Mouse (Mus musculus) monocyte, adult 5-6 weeks (primary cell): ENCODE data around the gene Tex21. TPM values are rescaled to one million over a fixed set of nuclear protein-coding genes. Genes with fewer than 3 reads are reported as not detected.
"Not testable (repeated sequence)": the region's sequence is repeated elsewhere in the genome, so short reads cannot be mapped to it uniquely, and the experiment has no call there.

ENCODE experiments used
- ATAC-seq: fragments of 153-309, 156-312 bp; replicated peaks from 2 replicates; pipeline ENCODE4 v1.8.0; 2017; ENCODE audit warnings: mild to moderate bottlenecking; ENCODE audit not compliant: low TSS enrichment, insufficient number of reproducible peaks, severe bottlenecking, poor library complexity, low FRiP score
- total RNA-seq: library from RNA; stranded (forward); fragments of 200-1000, 200-491, 200-594 nt; gene quantifications from 3 replicates; pipeline ENCODE4 v1.2.3, GENCODE M21; 2017

The Tex21 gene
- total RNA-seq, 1 experiment from 2014 or later: 1.3 TPM

- ATAC-seq: no peak
Measured at GRCm38 (mm10) chr12:76263876-76264275, 17.3 kb upstream of the Tex21 start.

GRCm38 (mm10) chr12:76262918-76263317, 16.4 kb upstream of the Tex21 start:
- ATAC-seq: no peak

GRCm38 (mm10) chr12:76261556-76261955, 15.0 kb upstream of the Tex21 start:
- no peak for ATAC-seq

- no peak for ATAC-seq
Measured at GRCm38 (mm10) chr12:76260673-76261072, 14.1 kb upstream of the Tex21 start.

- no peak for ATAC-seq
Measured at GRCm38 (mm10) chr12:76256114-76256843, 9.7 kb upstream of the Tex21 start.

GRCm38 (mm10) chr12:76255499-76255875, 8.9 kb upstream of the Tex21 start:
- ATAC-seq: no peak

GRCm38 (mm10) chr12:76254725-76255498, 8.4 kb upstream of the Tex21 start, which contains the start of gene Mthfd1:
TSS of gene Mthfd1 (plus strand) at chr12:76255298.
- ATAC-seq: peak; percentile 95

- ATAC-seq: no peak
Measured at GRCm38 (mm10) chr12:76253991-76254390, 7.4 kb upstream of the Tex21 start.

GRCm38 (mm10) chr12:76253591-76253990, 7.0 kb upstream of the Tex21 start:
- ATAC-seq: no peak

- no peak for ATAC-seq
Measured at GRCm38 (mm10) chr12:76253090-76253489, 6.5 kb upstream of the Tex21 start.

- no peak for ATAC-seq
Measured at GRCm38 (mm10) chr12:76244981-76245380, 1.6 kb downstream of the Tex21 start.

GRCm38 (mm10) chr12:76241833-76242232, 4.7 kb downstream of the Tex21 start:
- no peak for ATAC-seq

GRCm38 (mm10) chr12:76241084-76241483, 5.5 kb downstream of the Tex21 start:
- ATAC-seq: no peak

GRCm38 (mm10) chr12:76240670-76241069, 5.9 kb downstream of the Tex21 start:
- no peak for ATAC-seq

- no peak for ATAC-seq
Measured at GRCm38 (mm10) chr12:76239839-76240571, 6.5 kb downstream of the Tex21 start.

- no peak for ATAC-seq
Measured at GRCm38 (mm10) chr12:76239145-76239838, 7.3 kb downstream of the Tex21 start.

- no peak for ATAC-seq
Measured at GRCm38 (mm10) chr12:76235253-76235652, 11.3 kb downstream of the Tex21 start.

- ATAC-seq: no peak
Measured at GRCm38 (mm10) chr12:76230644-76231043, 15.9 kb downstream of the Tex21 start.

- ATAC-seq: not testable (repeated sequence)
Measured at GRCm38 (mm10) chr12:76222104-76222503, 24.4 kb downstream of the Tex21 start.
